Mouse (Mus musculus) stomach, postnatal 0 days (tissue): ENCODE data around the gene Tubb5. TPM values are rescaled to one million over a fixed set of nuclear protein-coding genes. Genes with fewer than 3 reads are reported as not detected.

ENCODE experiments used
- ATAC-seq: fragments of 200-750 bp; cut with Nextera tagmentation; 2 replicates; pipeline ENCODE4 v1.8.0; 2017; ENCODE audit not compliant: low FRiP score, low TSS enrichment
- DNase-seq: peaks from one replicate; pipeline ENCODE4 v3.0.0-alpha.2; 2016; ENCODE audit warnings: low spot score
- H3K27ac ChIP-seq: fragments of 300-500 bp; sonication (generic); replicated peaks from 2 replicates; pipeline ENCODE4 v1.5.1; 2014; ENCODE audit warnings: mild to moderate bottlenecking, control low read depth
- H3K27me3 ChIP-seq: fragments of 300-500 bp; sonication (generic); 2 replicates; pipeline ENCODE4 v1.6.1; 2014; ENCODE audit warnings: low read length; ENCODE audit not compliant: control insufficient read depth, insufficient read depth
- H3K36me3 ChIP-seq: fragments of 300-500 bp; sonication (generic); 2 replicates; pipeline ENCODE4 v1.6.1; 2014; ENCODE audit warnings: low read length, mixed read lengths; ENCODE audit not compliant: control insufficient read depth, insufficient read depth
- H3K4me1 ChIP-seq: fragments of 300-500 bp; sonication (generic); replicated peaks from 2 replicates; pipeline ENCODE4 v1.6.1; 2014; ENCODE audit warnings: antibody characterized with exemption; ENCODE audit not compliant: control insufficient read depth, insufficient read depth
- H3K4me2 ChIP-seq: fragments of 300-500 bp; sonication (generic); replicated peaks from 2 replicates; pipeline ENCODE4 v1.6.1; 2014; ENCODE audit warnings: low read depth, mild to moderate bottlenecking, control low read depth, moderate library complexity
- H3K4me3 ChIP-seq: fragments of 300-500 bp; sonication (generic); 2 replicates; pipeline ENCODE4 v1.5.1; 2014; ENCODE audit warnings: low read depth, low read length, control low read depth
- H3K9ac ChIP-seq: fragments of 300-500 bp; sonication (generic); 2 replicates; pipeline ENCODE4 v1.6.1; 2014; ENCODE audit warnings: mild to moderate bottlenecking, low read length, control low read depth, mixed read lengths
- H3K9me3 ChIP-seq: fragments of 300-500 bp; sonication (generic); 2 replicates; pipeline ENCODE4 v1.6.1; 2016; ENCODE audit warnings: low read length; ENCODE audit not compliant: control insufficient read depth
- CTCF ChIP-seq: IDR thresholded peaks from 2 replicates; pipeline ENCODE4 v1.5.1; 2016; ENCODE audit warnings: antibody characterized with exemption, low read depth, mild to moderate bottlenecking, moderate library complexity
- EP300 ChIP-seq: optimal IDR thresholded peaks from 2 replicates; pipeline ENCODE3; 2016; ENCODE audit warnings: antibody characterized with exemption
- WGBS: fragments of 180-500 bp; shearing (Covaris S2); extraction: QIAGEN DNeasy Blood & Tissue Kit; methylation state at CpG from one replicate; pipeline ENCODE4 v1.1.7; 2014; 5-methylcytosine and 5-hydroxymethylcytosine counted together
- polyA plus RNA-seq: library from polyadenylated mRNA; unstranded; fragments of >200 nt; fragmentation: Nextera tagmentation; extraction: Ambion mirVana; gene quantifications from 2 replicates; pipeline ENCODE4 v1.2.1, GENCODE M21; 2015

Gene Tubb5
- polyA plus RNA-seq, 1 experiment from 2014 or later, result 296 TPM

DNA sequence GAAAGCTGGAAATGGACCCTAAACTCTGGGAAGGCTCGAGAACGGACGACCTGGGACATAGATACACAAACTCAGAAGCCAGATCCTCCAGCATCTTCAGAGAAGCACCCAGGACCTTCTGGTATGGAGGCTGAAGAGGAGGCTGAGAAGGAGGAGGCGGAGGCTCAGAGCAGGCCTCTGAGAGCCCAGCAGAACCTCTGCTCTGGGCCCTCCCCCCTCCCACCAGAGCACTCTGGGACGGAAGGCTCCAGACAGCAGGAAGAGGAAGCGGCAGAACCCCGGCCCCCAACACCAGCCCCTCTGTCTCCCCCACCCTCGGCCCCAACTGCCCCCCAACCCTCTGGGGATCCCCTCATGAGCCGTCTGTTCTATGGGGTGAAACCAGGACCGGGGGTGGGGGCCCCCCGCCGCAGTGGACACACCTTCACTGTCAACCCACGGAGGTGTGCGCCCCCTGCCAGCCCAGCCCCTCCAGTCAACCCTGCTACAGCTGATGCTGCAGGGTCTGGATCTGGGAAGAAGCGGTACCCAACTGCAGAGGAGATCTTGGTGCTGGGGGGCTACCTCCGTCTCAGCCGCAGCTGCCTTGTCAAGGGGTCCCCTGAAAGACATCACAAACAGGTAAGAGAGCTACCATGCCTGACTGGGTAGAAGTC is 30.2 kb upstream of the Tubb5 start:
- no peak for DNase-seq
- H3K27me3 ChIP-seq, result no peaks in the 10 kb centered on the region
- peak overlapping the region; percentile 60 for H3K4me3 ChIP-seq
- peak overlapping the region; percentile 85 for H3K4me2 ChIP-seq
- 17% methylated on average over 15 of the region's 17 CpGs for WGBS
- TF ChIP-seq CTCF (no peak), EP300 (no peak)
- peak overlapping the region; percentile 77 for H3K9ac ChIP-seq
- no peaks in the 10 kb centered on the region for H3K9me3 ChIP-seq
- peak overlapping the region; percentile 94 for H3K27ac ChIP-seq
- H3K36me3 ChIP-seq, result no peaks in the 10 kb centered on the region
- ATAC-seq, result no peak
- H3K4me1 ChIP-seq, result peaks cover 3% of the 10 kb centered on the region; the same call in 1 of the 2 replicates

DNA sequence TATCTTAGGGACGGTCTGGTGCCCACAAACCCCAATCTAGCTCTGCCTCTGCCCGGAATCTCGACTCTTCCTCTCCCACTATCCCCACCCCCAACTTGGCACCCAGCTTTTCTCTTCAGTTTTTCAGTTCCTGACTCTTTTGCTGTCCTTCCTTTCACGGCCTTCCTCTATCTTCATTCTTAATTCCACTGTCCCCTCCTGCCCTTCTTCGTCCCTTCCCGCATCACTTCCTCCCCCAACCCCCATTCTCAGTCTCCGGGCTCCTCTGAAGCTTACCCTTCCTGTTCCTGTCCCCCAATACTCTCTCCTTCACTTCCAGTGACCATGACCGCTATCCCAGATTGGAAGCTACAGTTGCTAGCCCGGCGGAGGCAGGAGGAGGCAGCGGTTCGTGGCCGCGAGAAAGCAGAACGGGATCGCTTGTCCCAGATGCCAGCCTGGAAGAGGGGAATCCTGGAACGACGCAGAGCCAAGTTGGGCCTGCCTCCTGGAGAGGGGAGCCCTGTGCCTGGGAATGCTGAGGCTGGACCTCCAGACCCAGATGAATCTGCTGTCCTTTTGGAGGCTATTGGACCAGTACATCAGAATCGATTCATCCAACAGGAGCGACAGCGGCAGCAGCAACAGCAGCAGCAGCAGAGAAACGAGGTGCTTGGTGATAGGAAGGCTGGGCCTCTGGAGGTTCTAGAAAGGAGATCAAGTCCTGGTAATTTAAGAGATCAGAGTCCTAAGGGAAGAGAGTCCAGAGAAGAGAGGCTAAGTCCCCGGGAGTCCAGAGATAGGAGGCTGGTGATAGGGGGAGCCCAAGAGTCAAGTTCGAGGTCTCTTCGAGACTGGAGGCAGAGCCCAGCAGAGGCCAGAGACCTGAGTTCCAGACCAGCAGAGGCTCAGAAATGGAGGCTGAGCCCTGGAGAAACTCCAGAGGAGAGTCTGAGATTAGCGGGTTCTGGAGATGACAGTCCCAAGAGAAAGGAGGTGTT is 29.1 kb upstream of the Tubb5 start:
- DNase-seq (no peak), ATAC-seq (no peak)
- Histone ChIP-seq H3K4me1 (peaks cover 3% of the 10 kb centered on the region; the same call in 1 of the 2 replicates), H3K27ac (peak overlapping the region; percentile 94), H3K36me3 (no peaks in the 10 kb centered on the region), H3K4me2 (peak overlapping the region; percentile 85), H3K9ac (peak overlapping the region; percentile 77), H3K4me3 (peak overlapping the region; percentile 60), H3K27me3 (no peaks in the 10 kb centered on the region), H3K9me3 (no peaks in the 10 kb centered on the region)
- no peak for TF ChIP-seq EP300
- TF ChIP-seq CTCF, result peak; percentile 47
- WGBS, result 12% methylated on average over 26 of the region's 26 CpGs

DNA sequence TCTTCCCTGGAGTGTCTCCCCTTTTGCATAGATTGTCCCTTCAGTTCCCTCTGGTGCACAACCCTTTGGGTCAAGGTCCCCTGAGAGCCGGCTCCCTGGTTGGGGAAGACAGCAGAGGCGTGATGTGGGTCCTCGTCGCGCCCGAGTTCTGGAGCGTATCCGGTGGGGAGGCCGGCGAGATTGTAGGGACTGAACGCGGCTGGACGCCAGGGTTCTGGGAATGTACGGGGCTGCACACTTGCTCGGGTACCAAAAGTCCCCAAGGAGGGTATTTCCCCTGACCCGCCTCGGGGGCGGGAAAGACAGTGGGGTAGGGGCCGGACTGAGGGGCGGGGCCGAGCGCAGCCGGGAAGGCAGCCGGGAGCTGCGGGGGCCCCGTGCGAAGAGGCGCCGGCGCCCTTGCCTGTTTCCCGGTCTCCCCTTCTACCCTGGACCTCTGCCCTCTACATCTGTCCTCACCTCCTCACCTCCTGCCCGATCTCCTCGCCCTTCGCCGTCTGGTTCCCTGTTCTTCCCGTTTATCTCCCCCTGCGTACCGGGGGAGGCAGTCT is 28.2 kb upstream of the Tubb5 start:
- WGBS, result under 1% methylated on average over 38 of the region's 38 CpGs
- ATAC-seq (peak; percentile 35; the same call in 1 of the 2 replicates), DNase-seq (peak; percentile 53)
- Histone ChIP-seq H3K4me3 (peak overlapping the region; percentile 60), H3K4me2 (peak overlapping the region; percentile 85), H3K27ac (peak overlapping the region; percentile 94), H3K27me3 (no peaks in the 10 kb centered on the region), H3K9me3 (no peaks in the 10 kb centered on the region), H3K36me3 (no peaks in the 10 kb centered on the region), H3K9ac (peak overlapping the region; percentile 77), H3K4me1 (peaks cover 3% of the 10 kb centered on the region; the same call in 1 of the 2 replicates)
- TF ChIP-seq EP300, result no peak
- TF ChIP-seq CTCF, result no peak

DNA sequence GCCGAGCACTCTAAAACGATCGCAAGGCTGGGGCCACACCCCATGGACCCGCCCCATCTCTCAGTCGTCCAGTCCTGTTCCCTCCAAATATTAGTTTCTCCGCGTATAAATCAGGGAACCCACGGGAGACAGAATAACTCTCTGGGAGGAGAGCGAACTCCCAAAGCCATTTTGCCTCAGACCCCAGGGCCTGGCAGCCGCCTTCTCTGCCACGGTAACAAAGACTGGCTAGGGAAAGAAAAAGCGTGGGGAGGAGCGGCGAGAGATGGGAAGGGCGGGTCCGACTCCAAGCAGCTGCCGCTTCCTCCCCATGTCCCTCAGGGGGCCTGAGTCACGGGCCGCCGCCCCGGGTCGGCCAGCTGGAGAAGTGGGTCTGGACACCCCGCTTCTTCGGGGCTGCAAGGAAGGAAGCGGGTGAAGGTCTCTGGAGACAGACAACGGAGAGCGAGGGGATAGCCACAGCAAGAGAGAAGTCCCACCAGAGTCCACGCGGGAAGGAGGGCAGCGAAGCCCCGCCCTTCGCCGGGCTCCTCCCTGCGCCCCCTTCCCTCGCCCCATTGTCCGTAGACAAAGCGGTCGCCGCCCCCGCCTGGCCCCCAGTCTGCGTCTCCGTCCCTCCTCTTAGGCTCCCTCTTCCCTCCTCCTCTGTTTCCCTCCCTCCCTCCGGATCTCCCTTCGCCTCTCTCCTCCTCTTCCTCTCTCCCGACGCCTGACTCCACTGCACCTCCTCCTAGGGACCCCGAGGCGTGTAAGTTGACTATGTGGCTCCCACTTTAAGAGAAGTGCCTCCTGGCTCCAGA is 27.6 kb upstream of the Tubb5 start, which contains the start of gene Ppp1r18:
Gene Ppp1r18 (plus strand): TSS at position 113 of the 800 bp plus-strand sequence.
- Histone ChIP-seq H3K27ac (peak within 1 kb of the TSS; percentile 94), H3K9me3 (no peaks in the 10 kb centered on the region), H3K4me1 (peaks cover 3% of the 10 kb centered on the region; the same call in 1 of the 2 replicates), H3K9ac (peak within 1 kb of the TSS; percentile 77), H3K4me2 (peak within 1 kb of the TSS; percentile 85), H3K27me3 (no peaks in the 10 kb centered on the region), H3K4me3 (peak within 1 kb of the TSS; percentile 60), H3K36me3 (no peaks in the 10 kb centered on the region)
- ATAC-seq (peak; percentile 51; the same call in 1 of the 2 replicates), DNase-seq (peak; percentile 68)
- 2% methylated on average over 44 of the region's 48 CpGs for WGBS
- TF ChIP-seq CTCF (0 out of 2 replicates have a peak, but pooled peaks have one; percentile 6), EP300 (peak; percentile 62)

DNA sequence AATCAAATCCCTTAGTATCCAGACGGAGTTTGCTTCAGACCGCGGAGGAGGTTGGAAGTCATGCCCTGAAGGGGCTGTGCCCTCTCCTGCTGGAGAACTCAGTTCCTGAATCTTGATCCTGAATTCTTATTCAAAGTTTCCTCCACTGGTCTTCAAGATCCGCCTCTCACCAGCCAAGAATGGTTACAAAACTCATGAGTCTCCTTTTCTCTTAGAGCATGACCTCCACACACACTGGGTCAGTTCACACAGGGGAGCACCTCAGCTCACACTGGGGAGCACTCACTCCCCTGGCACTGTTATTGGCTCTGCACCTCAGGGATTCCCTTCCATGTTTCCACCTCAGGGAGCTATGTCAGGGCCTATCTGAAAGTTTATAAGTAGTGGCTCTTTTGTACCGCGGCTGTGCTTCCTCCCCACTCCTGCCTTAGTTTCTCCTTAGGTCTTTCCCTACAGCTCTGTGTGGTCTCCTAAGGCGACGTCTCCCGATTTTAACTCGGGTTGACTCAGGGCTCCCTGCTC is 26.8 kb upstream of the Tubb5 start:
- H3K4me3 ChIP-seq, result peak overlapping the region; percentile 60
- 27% methylated on average over 10 of the region's 10 CpGs for WGBS
- TF ChIP-seq CTCF (no peak), EP300 (no peak)
- no peaks in the 10 kb centered on the region; the same call in 1 of the 2 replicates for H3K4me1 ChIP-seq
- H3K27ac ChIP-seq, result peak overlapping the region; percentile 94
- peak overlapping the region; percentile 85 for H3K4me2 ChIP-seq
- ATAC-seq, result no peak
- peak overlapping the region; percentile 77; the same call in 1 of the 2 replicates for H3K9ac ChIP-seq
- H3K36me3 ChIP-seq, result no peaks in the 10 kb centered on the region
- no peaks in the 10 kb centered on the region for H3K9me3 ChIP-seq
- DNase-seq, result no peak
- no peaks in the 10 kb centered on the region for H3K27me3 ChIP-seq
